Mouse (Mus musculus) neural tube, embryonic 12.5 days (tissue): ENCODE data around the gene Eya4. TPM values are rescaled to one million over a fixed set of nuclear protein-coding genes. Genes with fewer than 3 reads are reported as not detected.
A peak's percentile ranks its signal among the peaks of the same experiment; 100 is the strongest.

Source experiments
- ATAC-seq: fragments of 200-750 bp; cut with Nextera tagmentation; 2 replicates; pipeline ENCODE4 v1.8.0; 2017; ENCODE audit warnings: low read depth, mild to moderate bottlenecking, moderate TSS enrichment, moderate library complexity; ENCODE audit not compliant: low FRiP score
- H3K27ac ChIP-seq: fragments of 300-500 bp; sonication (generic); 2 replicates; pipeline ENCODE4 v1.5.1; 2016
- H3K27me3 ChIP-seq: fragments of 300-500 bp; sonication (generic); replicated peaks from 2 replicates; pipeline ENCODE4 v1.6.1; 2016; ENCODE audit warnings: mild to moderate bottlenecking
- H3K36me3 ChIP-seq: fragments of 300-500 bp; sonication (generic); 2 replicates; pipeline ENCODE4 v1.6.1; 2016; ENCODE audit warnings: mild to moderate bottlenecking
- H3K4me1 ChIP-seq: fragments of 300-500 bp; sonication (generic); 2 replicates; pipeline ENCODE4 v1.6.1; 2016
- H3K4me2 ChIP-seq: fragments of 300-500 bp; sonication (generic); replicated peaks from 2 replicates; pipeline ENCODE4 v1.6.1; 2016; ENCODE audit warnings: mild to moderate bottlenecking
- H3K4me3 ChIP-seq: fragments of 300-500 bp; sonication (generic); 2 replicates; pipeline ENCODE4 v1.5.1; 2016
- H3K9ac ChIP-seq: fragments of 300-500 bp; sonication (generic); 2 replicates; pipeline ENCODE4 v1.6.1; 2016; ENCODE audit warnings: mild to moderate bottlenecking
- H3K9me3 ChIP-seq: fragments of 300-500 bp; sonication (generic); 2 replicates; pipeline ENCODE4 v1.6.1; 2016; ENCODE audit warnings: mild to moderate bottlenecking
- WGBS: fragments of 180-500 bp; shearing (Covaris S2); methylation state at CpG from one replicate; pipeline ENCODE4 v1.1.7; 2016; 5-methylcytosine and 5-hydroxymethylcytosine counted together
- polyA plus RNA-seq: library from polyadenylated mRNA; unstranded; fragments of >200 nt; fragmentation: Nextera tagmentation; extraction: Ambion mirVana; gene quantifications from 2 replicates; pipeline ENCODE4 v1.2.1, GENCODE M21; 2016

The Eya4 gene
- polyA plus RNA-seq, 1 experiment from 2014 or later: 3.2 TPM

- no peak for ATAC-seq
- no peak overlapping the region for H3K4me3 ChIP-seq
- H3K27ac ChIP-seq: no peak overlapping the region
- no peaks in the 10 kb centered on the region for H3K9me3 ChIP-seq
- no peak overlapping the region for H3K9ac ChIP-seq
- H3K4me1 ChIP-seq: no peaks in the 10 kb centered on the region
- no peak overlapping the region for H3K4me2 ChIP-seq
- no peaks in the 10 kb centered on the region for H3K27me3 ChIP-seq
- WGBS: 85% methylated on average over 4 of the region's 4 CpGs
- H3K36me3 ChIP-seq: no peaks in the 10 kb centered on the region
Measured at GRCm38 (mm10) chr10:23322275-23322674, 28.3 kb downstream of the Eya4 start.

GRCm38 (mm10) chr10:23295616-23296015 is 55.0 kb downstream of the Eya4 start:
- no peak overlapping the region for H3K4me2 ChIP-seq
- H3K36me3 ChIP-seq: no peaks in the 10 kb centered on the region
- H3K27ac ChIP-seq: no peak overlapping the region
- no peaks in the 10 kb centered on the region for H3K4me1 ChIP-seq
- ATAC-seq: no peak
- H3K27me3 ChIP-seq: no peaks in the 10 kb centered on the region
- H3K4me3 ChIP-seq: no peak overlapping the region
- 92% methylated on average over 3 of the region's 3 CpGs for WGBS
- H3K9me3 ChIP-seq: no peaks in the 10 kb centered on the region
- H3K9ac ChIP-seq: no peak overlapping the region

- no peaks in the 10 kb centered on the region for H3K9me3 ChIP-seq
- no peaks in the 10 kb centered on the region for H3K4me1 ChIP-seq
- no peak overlapping the region for H3K4me2 ChIP-seq
- ATAC-seq: no peak
- H3K27me3 ChIP-seq: no peaks in the 10 kb centered on the region
- H3K27ac ChIP-seq: no peak overlapping the region
- H3K9ac ChIP-seq: no peak overlapping the region
- H3K36me3 ChIP-seq: no peaks in the 10 kb centered on the region
- 77% methylated on average over 7 of the region's 7 CpGs for WGBS
- no peak overlapping the region for H3K4me3 ChIP-seq
Measured at GRCm38 (mm10) chr10:23292495-23292894, 58.1 kb downstream of the Eya4 start.

- H3K4me1 ChIP-seq: no peaks in the 10 kb centered on the region
- H3K4me2 ChIP-seq: no peak overlapping the region
- H3K9ac ChIP-seq: no peak overlapping the region
- H3K27ac ChIP-seq: no peak overlapping the region
- H3K9me3 ChIP-seq: no peaks in the 10 kb centered on the region
- H3K27me3 ChIP-seq: no peaks in the 10 kb centered on the region
- no peak for ATAC-seq
- H3K36me3 ChIP-seq: no peaks in the 10 kb centered on the region
- WGBS: 94% methylated on average over 3 of the region's 3 CpGs
- no peak overlapping the region for H3K4me3 ChIP-seq
Measured at GRCm38 (mm10) chr10:23277371-23277770, 73.2 kb downstream of the Eya4 start.

GRCm38 (mm10) chr10:23271050-23271621 is 79.5 kb downstream of the Eya4 start:
- Histone ChIP-seq H3K4me3 (no peak overlapping the region), H3K9ac (no peak overlapping the region), H3K4me1 (no peaks in the 10 kb centered on the region), H3K4me2 (no peak overlapping the region), H3K36me3 (no peaks in the 10 kb centered on the region), H3K9me3 (no peaks in the 10 kb centered on the region), H3K27ac (no peak overlapping the region), H3K27me3 (no peaks in the 10 kb centered on the region)
- peak; percentile 79 for ATAC-seq
- WGBS: 55% methylated on average over 9 of the region's 9 CpGs

GRCm38 (mm10) chr10:23270502-23270901 is 80.1 kb downstream of the Eya4 start:
- Histone ChIP-seq H3K4me2 (no peak overlapping the region), H3K9me3 (no peaks in the 10 kb centered on the region), H3K36me3 (no peaks in the 10 kb centered on the region), H3K4me3 (no peak overlapping the region), H3K9ac (no peak overlapping the region), H3K27ac (no peak overlapping the region), H3K4me1 (no peaks in the 10 kb centered on the region), H3K27me3 (no peaks in the 10 kb centered on the region)
- peak; percentile 46 for ATAC-seq
- WGBS: 83% methylated on average over 2 of the region's 2 CpGs

- H3K36me3 ChIP-seq: no peaks in the 10 kb centered on the region
Measured at GRCm38 (mm10) chr10:23252180-23252579, 98.4 kb downstream of the Eya4 start.

GRCm38 (mm10) chr10:23246485-23246884 is 104.1 kb downstream of the Eya4 start:
- Histone ChIP-seq H3K27me3 (no peaks in the 10 kb centered on the region), H3K36me3 (no peaks in the 10 kb centered on the region), H3K9me3 (no peaks in the 10 kb centered on the region), H3K4me3 (no peak overlapping the region), H3K9ac (no peak overlapping the region), H3K4me2 (no peak overlapping the region), H3K4me1 (no peaks in the 10 kb centered on the region), H3K27ac (no peak overlapping the region)
- ATAC-seq: no peak
- 87% methylated on average over 3 of the region's 3 CpGs for WGBS

More at GRCm38 (mm10) chr10:23252180-23252579, 98.4 kb downstream of the Eya4 start:
- no peaks in the 10 kb centered on the region for H3K4me1 ChIP-seq
- no peak overlapping the region for H3K4me2 ChIP-seq
- no peak overlapping the region for H3K27ac ChIP-seq
- no peak overlapping the region for H3K9ac ChIP-seq
- ATAC-seq: no peak
- no peaks in the 10 kb centered on the region for H3K27me3 ChIP-seq
- H3K4me3 ChIP-seq: no peak overlapping the region
- 51% methylated on average over 4 of the region's 4 CpGs for WGBS
- H3K9me3 ChIP-seq: no peaks in the 10 kb centered on the region

GRCm38 (mm10) chr10:23236918-23237317 is 113.7 kb downstream of the Eya4 start:
- Histone ChIP-seq H3K4me1 (no peaks in the 10 kb centered on the region), H3K9ac (no peak overlapping the region), H3K27ac (no peak overlapping the region), H3K4me3 (no peak overlapping the region), H3K36me3 (no peaks in the 10 kb centered on the region), H3K9me3 (no peaks in the 10 kb centered on the region), H3K27me3 (no peaks in the 10 kb centered on the region), H3K4me2 (no peak overlapping the region)
- WGBS: 79% methylated on average over 11 of the region's 11 CpGs
- ATAC-seq: no peak

GRCm38 (mm10) chr10:23235405-23235804 is 115.2 kb downstream of the Eya4 start:
- Histone ChIP-seq H3K4me3 (no peak overlapping the region), H3K27me3 (no peaks in the 10 kb centered on the region), H3K36me3 (no peaks in the 10 kb centered on the region), H3K4me1 (no peaks in the 10 kb centered on the region), H3K9ac (no peak overlapping the region), H3K9me3 (no peaks in the 10 kb centered on the region), H3K27ac (no peak overlapping the region), H3K4me2 (no peak overlapping the region)
- ATAC-seq: no peak
- 89% methylated on average over 4 of the region's 4 CpGs for WGBS

GRCm38 (mm10) chr10:23233425-23233824 is 117.2 kb downstream of the Eya4 start:
- WGBS: 65% methylated on average over 6 of the region's 6 CpGs
- H3K9ac ChIP-seq: no peak overlapping the region
- ATAC-seq: no peak
- H3K27me3 ChIP-seq: no peaks in the 10 kb centered on the region
- no peak overlapping the region for H3K4me3 ChIP-seq
- H3K36me3 ChIP-seq: no peaks in the 10 kb centered on the region
- no peak overlapping the region for H3K4me2 ChIP-seq
- no peak overlapping the region for H3K27ac ChIP-seq
- H3K9me3 ChIP-seq: no peaks in the 10 kb centered on the region
- H3K4me1 ChIP-seq: no peaks in the 10 kb centered on the region

GRCm38 (mm10) chr10:23230863-23231262 is 119.7 kb downstream of the Eya4 start:
- WGBS: 82% methylated on average over 5 of the region's 5 CpGs
- H3K27ac ChIP-seq: no peak overlapping the region
- ATAC-seq: no peak

GRCm38 (mm10) chr10:23223336-23223735 is 127.2 kb downstream of the Eya4 start:
- no peak for ATAC-seq

More at GRCm38 (mm10) chr10:23230863-23231262, 119.7 kb downstream of the Eya4 start:
- H3K4me1 ChIP-seq: no peaks in the 10 kb centered on the region
- H3K4me2 ChIP-seq: no peak overlapping the region
- H3K27me3 ChIP-seq: no peaks in the 10 kb centered on the region
- H3K4me3 ChIP-seq: no peak overlapping the region
- H3K9me3 ChIP-seq: no peaks in the 10 kb centered on the region
- H3K36me3 ChIP-seq: no peaks in the 10 kb centered on the region
- no peak overlapping the region for H3K9ac ChIP-seq

More at GRCm38 (mm10) chr10:23223336-23223735, 127.2 kb downstream of the Eya4 start:
- Histone ChIP-seq H3K27ac (no peak overlapping the region), H3K4me1 (no peaks in the 10 kb centered on the region), H3K36me3 (no peaks in the 10 kb centered on the region), H3K4me3 (no peak overlapping the region), H3K9me3 (no peaks in the 10 kb centered on the region), H3K4me2 (no peak overlapping the region), H3K9ac (no peak overlapping the region), H3K27me3 (no peaks in the 10 kb centered on the region)
- 91% methylated on average over 5 of the region's 5 CpGs for WGBS
